Mouse (Mus musculus): ENCODE measurements around the gene Wdr62. TPM values are rescaled to one million over a fixed set of nuclear protein-coding genes. Genes with fewer than 3 reads are reported as not detected.

Gene Wdr62
- total and polyA plus RNA-seq, 2 experiments from 2014 or later = 2.7 to 3.2 TPM

GRCm38 (mm10) chr7:30322865-30323264 lies 42.6 kb upstream of the Wdr62 start:
- WGBS = 31% methylated on average over 6 of the region's 6 CpGs
- Histone ChIP-seq H3K27ac (ENCODE audit: low read depth, low read length) (no peak overlapping the region), H3K4me3 (ENCODE audit: low read depth, low read length) (no peak overlapping the region), H3K9ac (no peak overlapping the region), H3K36me3 (ENCODE audit: insufficient read depth) (no peaks in the 10 kb centered on the region), H3K4me2 (ENCODE audit: low read depth) (peak overlapping the region; percentile 80), H3K4me1 (ENCODE audit: insufficient read depth) (peaks cover 7% of the 10 kb centered on the region), H3K9me3 (ENCODE audit: low read length) (no peaks in the 10 kb centered on the region), H3K27me3 (ENCODE audit: insufficient read depth, low read length) (no peaks in the 10 kb centered on the region)
- DNase-seq (no peak), ATAC-seq (no peak)
- TF ChIP-seq CTCF (IDR thresholded peaks at IDR 0.05; ENCODE audit: low read depth) = no peak

DNA sequence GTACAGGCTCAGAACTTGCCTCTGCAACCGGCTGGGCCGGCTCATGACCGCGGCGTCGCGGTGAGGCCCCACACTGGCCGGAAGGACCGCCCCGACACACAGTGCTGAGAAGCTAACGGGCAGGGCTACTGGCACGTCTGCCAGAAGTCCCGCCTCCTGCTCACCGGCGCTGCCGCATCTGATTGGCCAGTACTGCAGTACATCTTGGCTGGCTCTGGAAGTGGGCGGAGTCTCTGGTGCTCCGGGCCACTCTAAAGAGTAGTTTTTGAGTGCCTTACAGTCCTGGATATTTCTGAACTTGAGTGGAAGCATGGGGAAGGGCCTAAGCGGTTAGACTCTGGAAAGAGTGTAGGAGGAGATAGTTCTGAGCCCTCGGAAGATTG lies 42.1 kb upstream of the Wdr62 start:
- DNase-seq (peak; percentile 96), ATAC-seq (peak; percentile 100)
- Histone ChIP-seq H3K4me1 (ENCODE audit: insufficient read depth) (peaks cover 7% of the 10 kb centered on the region), H3K4me3 (ENCODE audit: low read depth, low read length) (peak overlapping the region; percentile 71), H3K4me2 (ENCODE audit: low read depth) (peak overlapping the region; percentile 80), H3K36me3 (ENCODE audit: insufficient read depth) (no peaks in the 10 kb centered on the region), H3K9ac (peak overlapping the region; percentile 68), H3K27ac (ENCODE audit: low read depth, low read length) (peak overlapping the region; percentile 77), H3K9me3 (ENCODE audit: low read length) (no peaks in the 10 kb centered on the region), H3K27me3 (ENCODE audit: insufficient read depth, low read length) (no peaks in the 10 kb centered on the region)
- 1% methylated on average over 20 of the region's 20 CpGs for WGBS
- no peak for TF ChIP-seq CTCF (IDR thresholded peaks at IDR 0.05; ENCODE audit: low read depth)

DNA sequence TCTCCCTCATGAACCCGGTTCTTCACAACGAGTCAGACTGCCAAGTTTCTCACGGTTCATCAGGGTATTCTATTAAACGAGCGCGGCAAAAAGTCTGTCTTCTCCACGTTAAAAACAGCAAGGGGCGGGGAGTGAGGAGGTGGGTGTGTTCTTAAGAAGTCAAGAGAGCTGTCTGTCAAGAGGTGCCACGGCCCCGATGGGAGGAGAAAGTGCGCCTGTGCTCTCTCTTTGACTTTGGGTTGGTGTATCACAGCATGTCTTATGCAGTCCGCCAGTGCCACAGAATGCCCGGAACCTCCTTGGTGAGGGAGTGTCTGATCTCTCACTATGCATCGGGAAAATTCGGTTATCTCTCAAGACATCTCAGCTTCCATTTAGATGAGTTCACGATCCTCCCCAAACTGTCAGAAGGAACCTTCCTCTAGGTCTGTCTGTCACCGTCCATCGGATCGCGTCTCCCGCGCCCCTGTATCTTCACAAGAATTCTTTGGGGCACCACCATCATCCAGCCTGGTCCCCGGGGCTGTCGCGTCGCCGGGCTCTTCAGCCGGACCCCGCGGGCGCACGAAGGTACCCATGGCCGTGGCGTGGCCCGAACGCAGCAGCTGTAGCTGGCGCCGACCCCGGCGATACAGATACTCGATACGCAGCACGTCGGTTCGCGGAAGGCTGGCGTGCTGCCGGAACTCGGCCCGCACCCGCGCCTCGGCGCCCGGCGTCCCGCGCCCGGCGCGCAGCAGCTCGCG lies 41.5 kb upstream of the Wdr62 start, which contains the start of gene E130208F15Rik:
Gene E130208F15Rik (plus strand): TSS at position 202 of the 746 bp plus-strand sequence.
- H3K4me2 ChIP-seq (ENCODE audit: low read depth) = peak within 1 kb of the TSS; percentile 80
- TF ChIP-seq CTCF (IDR thresholded peaks at IDR 0.05; ENCODE audit: low read depth) = no peak
- peaks cover 7% of the 10 kb centered on the region for H3K4me1 ChIP-seq (ENCODE audit: insufficient read depth)
- peak within 1 kb of the TSS; percentile 68 for H3K9ac ChIP-seq
- H3K4me3 ChIP-seq (ENCODE audit: low read depth, low read length) = peak within 1 kb of the TSS; percentile 71
- no peaks in the 10 kb centered on the region for H3K27me3 ChIP-seq (ENCODE audit: insufficient read depth, low read length)
- H3K9me3 ChIP-seq (ENCODE audit: low read length) = no peaks in the 10 kb centered on the region
- peak; percentile 71 for ATAC-seq
- peak within 1 kb of the TSS; percentile 77 for H3K27ac ChIP-seq (ENCODE audit: low read depth, low read length)
- DNase-seq = peak; percentile 72
- no peaks in the 10 kb centered on the region for H3K36me3 ChIP-seq (ENCODE audit: insufficient read depth)
- under 1% methylated on average over 63 of the region's 63 CpGs for WGBS

- Histone ChIP-seq H3K27ac (ENCODE audit: low read depth, low read length) (no peak overlapping the region), H3K9ac (0 out of 2 replicates have a peak overlapping the region, but pooled peaks have one; percentile 68), H3K4me3 (ENCODE audit: low read depth, low read length) (no peak overlapping the region)
These were observed 40.7 kb upstream of the Wdr62 start for GRCm38 (mm10) chr7:30320946-30321345.

DNA sequence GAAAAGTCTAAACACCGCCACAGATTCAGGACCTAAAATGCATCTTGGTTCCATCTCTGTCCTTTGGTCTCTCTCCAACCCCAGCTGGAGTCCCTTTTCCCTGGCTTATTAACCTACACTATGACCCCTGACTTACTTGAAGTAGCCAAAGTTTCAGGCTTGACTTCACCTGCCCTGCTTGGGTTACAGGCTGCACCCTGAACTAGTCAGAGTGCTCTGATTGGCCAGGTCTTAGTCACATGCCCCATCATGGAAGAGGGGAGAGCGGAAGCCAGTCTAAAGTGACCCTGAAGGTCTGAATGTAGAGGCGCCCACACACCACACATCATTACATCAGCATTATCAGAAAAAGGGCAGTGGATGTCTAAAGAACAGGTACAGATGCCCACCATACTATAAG lies 37.9 kb upstream of the Wdr62 start:
- ATAC-seq = no peak

More at GRCm38 (mm10) chr7:30320946-30321345, 40.7 kb upstream of the Wdr62 start:
- peak overlapping the region; percentile 80 for H3K4me2 ChIP-seq (ENCODE audit: low read depth)
- DNase-seq (no peak), ATAC-seq (no peak)
- no peaks in the 10 kb centered on the region for H3K9me3 ChIP-seq (ENCODE audit: low read length)
- no peaks in the 10 kb centered on the region for H3K27me3 ChIP-seq (ENCODE audit: insufficient read depth, low read length)
- no peaks in the 10 kb centered on the region for H3K36me3 ChIP-seq (ENCODE audit: insufficient read depth)
- 89% methylated on average over 2 of the region's 2 CpGs for WGBS
- no peak for TF ChIP-seq CTCF (IDR thresholded peaks at IDR 0.05; ENCODE audit: low read depth)
- peaks cover 7% of the 10 kb centered on the region for H3K4me1 ChIP-seq (ENCODE audit: insufficient read depth)

DNA sequence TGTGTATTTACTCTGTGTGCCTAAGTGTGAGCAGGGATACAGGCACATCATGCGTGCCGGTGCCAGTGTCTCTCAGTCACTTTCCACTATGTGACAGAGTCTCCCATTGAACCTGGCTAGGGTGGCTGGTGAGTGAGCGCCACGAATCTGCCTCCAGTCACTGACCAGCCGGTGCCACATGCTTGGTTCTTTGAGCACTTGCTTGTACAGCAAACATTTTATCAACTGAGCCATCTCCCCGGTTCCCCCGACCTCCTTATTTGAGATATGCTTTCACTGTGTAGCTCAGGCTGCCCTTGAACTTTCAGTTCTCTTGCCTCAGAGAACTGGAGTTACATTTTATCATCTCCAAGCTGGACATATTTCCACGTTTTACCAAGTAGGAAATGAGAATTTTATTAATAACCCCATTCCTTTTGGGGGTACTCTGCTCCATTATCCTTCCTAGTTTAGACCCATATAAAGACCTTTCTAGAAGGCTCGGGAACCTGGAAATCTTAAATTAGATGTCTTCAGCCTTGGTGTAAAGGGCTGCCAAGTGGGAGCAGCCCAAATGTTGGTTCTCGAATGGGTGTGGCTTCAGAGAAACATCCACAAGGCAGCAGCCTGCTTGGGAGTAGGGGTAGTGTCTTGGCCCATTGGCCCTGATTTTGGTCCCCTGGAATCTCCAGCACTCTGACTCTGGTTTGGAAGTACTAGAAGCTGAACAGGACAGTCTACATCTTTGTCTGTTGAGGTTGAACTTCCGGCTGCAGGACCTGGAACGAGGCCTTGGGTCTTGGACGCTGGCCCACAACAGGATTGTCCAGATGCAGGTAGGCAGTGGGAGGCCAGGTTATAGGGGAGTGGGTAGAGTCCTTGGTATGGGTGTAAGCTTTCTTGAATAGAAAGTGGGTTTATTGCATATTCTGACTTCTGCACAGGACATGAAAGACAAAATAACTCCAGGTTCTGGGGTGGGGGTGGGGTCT lies 35.6 kb upstream of the Wdr62 start:
- Histone ChIP-seq H3K4me2 (ENCODE audit: low read depth) (no peak overlapping the region), H3K4me3 (ENCODE audit: low read depth, low read length) (no peak overlapping the region), H3K4me1 (ENCODE audit: insufficient read depth) (peaks cover under 1% of the 10 kb centered on the region; the same call in 1 of the 2 replicates), H3K9ac (no peak overlapping the region), H3K27me3 (ENCODE audit: insufficient read depth, low read length) (no peaks in the 10 kb centered on the region), H3K9me3 (ENCODE audit: low read length) (no peaks in the 10 kb centered on the region), H3K36me3 (ENCODE audit: insufficient read depth) (0 out of 2 replicates have a peak, but pooled peaks cover 2% of the 10 kb centered on the region), H3K27ac (ENCODE audit: low read depth, low read length) (no peak overlapping the region)
- ATAC-seq (no peak), DNase-seq (no peak)
- TF ChIP-seq CTCF (IDR thresholded peaks at IDR 0.05; ENCODE audit: low read depth) = no peak
- WGBS = 76% methylated on average over 13 of the region's 13 CpGs

More for the DNA sequence above, 37.9 kb upstream of the Wdr62 start:
- Histone ChIP-seq H3K4me3 (ENCODE audit: low read depth, low read length) (no peak overlapping the region), H3K9ac (no peak overlapping the region), H3K36me3 (ENCODE audit: insufficient read depth) (0 out of 2 replicates have a peak, but pooled peaks cover 2% of the 10 kb centered on the region), H3K4me2 (ENCODE audit: low read depth) (no peak overlapping the region), H3K9me3 (ENCODE audit: low read length) (no peaks in the 10 kb centered on the region), H3K27me3 (ENCODE audit: insufficient read depth, low read length) (no peaks in the 10 kb centered on the region), H3K4me1 (ENCODE audit: insufficient read depth) (peaks cover 7% of the 10 kb centered on the region), H3K27ac (ENCODE audit: low read depth, low read length) (no peak overlapping the region)
- no peak for TF ChIP-seq CTCF (IDR thresholded peaks at IDR 0.05; ENCODE audit: low read depth)
- DNase-seq = no peak
- 90% methylated on average over 3 of the region's 3 CpGs for WGBS
